Mouse (Mus musculus): Measurements from ENCODE around the gene Cript. TPM values are rescaled to one million over a fixed set of nuclear protein-coding genes. Genes with fewer than 3 reads are reported as not detected.

Gene Cript
- polyA plus RNA-seq (2012; rRNA removed) (14.3 and 20.8 TPM in 2 replicates), polyA plus RNA-seq (2014; fragmentation: Nextera tagmentation; extraction: Ambion mirVana) (70.4 and 76.5 TPM in 2 replicates)

DNA sequence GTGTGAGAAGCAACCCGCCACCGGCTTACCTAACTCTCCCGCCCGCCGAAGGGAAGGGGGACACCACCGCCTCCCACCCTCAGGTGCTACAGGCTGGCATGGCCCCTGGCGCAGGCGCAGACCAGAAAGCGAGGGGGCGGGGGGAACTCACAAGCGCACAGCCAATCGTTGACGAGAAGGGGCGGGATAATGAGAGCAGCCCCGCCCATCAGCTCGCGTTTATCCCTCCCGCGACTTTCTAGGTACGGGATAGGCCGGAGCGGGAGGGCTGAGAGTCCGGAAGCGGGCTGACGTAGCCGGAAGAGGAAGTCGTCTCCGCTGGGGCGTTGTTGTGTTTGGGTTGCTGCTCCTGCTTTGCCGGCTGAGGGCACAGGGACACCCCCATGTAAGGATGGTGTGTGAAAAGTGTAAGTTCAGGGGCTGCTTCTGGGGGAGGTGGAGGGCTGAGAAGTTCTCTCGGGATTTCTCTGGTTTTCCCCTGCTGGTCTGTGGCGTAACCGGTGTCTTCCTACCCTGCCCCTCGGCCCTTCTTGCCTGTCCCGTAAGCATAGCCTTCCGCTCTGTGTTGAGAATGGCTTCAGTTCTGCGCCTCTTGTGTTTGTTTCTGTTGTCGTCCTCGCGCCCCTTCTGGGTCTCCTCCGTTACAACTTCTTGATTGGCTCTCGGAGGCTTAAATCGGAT lies at the start of gene Cript, which contains the start of gene Pigf:
Gene Cript, plus strand, starts transcription at position 282 of the 681 bp plus-strand sequence.
Gene Pigf, minus strand, starts transcription at position 138 of the 681 bp plus-strand sequence.
- Histone ChIP-seq H3K9me3 (ENCODE audit: control insufficient read depth, low read length) (no peaks in the 10 kb centered on the region), H3K27me3 (ENCODE audit: control insufficient read depth, insufficient read depth, low read length) (no peaks in the 10 kb centered on the region), H3K27ac (peak within 1 kb of the TSS; percentile 41), H3K4me1 (replicated peaks; ENCODE audit: control insufficient read depth in 2 of 2, insufficient read depth in 2 of 2, low read length in 1 of 2) (peaks cover 6 to 15% of the 10 kb centered on the region in 2 experiments), H3K4me2 (ENCODE audit: low read depth) (peak within 1 kb of the TSS; percentile 82), H3K4me3 (ENCODE audit: insufficient read depth in 1 of 2, low read depth in 2 of 2, low read length in 2 of 2) (peak within 1 kb of the TSS; percentile 89 to 97), H3K36me3 (replicated peaks; ENCODE audit: control insufficient read depth, insufficient read depth, low read depth) (no peaks in the 10 kb centered on the region), H3K9ac (replicated peaks) (peak within 1 kb of the TSS; percentile 81)
- peak; percentile 99 for ATAC-seq (ENCODE audit: insufficient read depth)
- WGBS (ENCODE audit: insufficient replicate concordance): under 1% methylated on average over 43 of the region's 43 CpGs
- DNase-seq (ENCODE audit: low read depth in 3 of 3, low spot score in 3 of 3): peak; percentile 96 to 97 (median 96)
- TF ChIP-seq CTCF (IDR thresholded peaks at IDR 0.05; ENCODE audit: low read depth) (0 out of 2 replicates have a peak, but pooled peaks have one; percentile 9), EP300 (IDR thresholded peaks at IDR 0.05; ENCODE audit: low read depth) (no peak)

DNA sequence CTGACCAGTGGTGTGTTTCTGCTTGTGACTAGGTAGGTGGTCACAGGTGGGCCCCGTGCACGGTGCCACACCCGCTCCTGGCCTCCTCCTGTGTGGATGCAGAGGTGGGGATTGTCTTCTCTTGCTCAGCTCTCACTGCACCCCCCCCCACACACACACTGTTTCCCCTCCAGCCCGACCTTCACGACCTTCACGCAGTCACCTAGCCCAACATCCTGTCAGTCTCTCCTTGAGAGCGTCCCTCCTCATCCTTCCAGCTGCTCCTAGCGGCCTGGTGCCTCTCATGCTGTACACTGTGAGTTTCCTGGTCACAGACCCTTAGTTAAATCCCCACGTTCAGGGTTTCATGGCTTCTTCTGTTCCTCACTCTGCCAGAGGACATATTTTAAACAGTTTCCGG lies 49.0 kb upstream of the Cript start:
- Histone ChIP-seq H3K4me1 (replicated peaks; ENCODE audit: control insufficient read depth in 2 of 2, insufficient read depth in 2 of 2, low read length in 1 of 2) (peaks cover 0 to 6% of the 10 kb centered on the region in 2 experiments; a peak in 1 of 4 replicates), H3K27ac (no peak overlapping the region), H3K4me3 (ENCODE audit: insufficient read depth in 1 of 2, low read depth in 2 of 2, low read length in 2 of 2) (no peak overlapping the region), H3K9me3 (ENCODE audit: control insufficient read depth, low read length) (no peaks in the 10 kb centered on the region), H3K9ac (replicated peaks) (no peak overlapping the region), H3K4me2 (ENCODE audit: low read depth) (no peak overlapping the region), H3K27me3 (ENCODE audit: control insufficient read depth, insufficient read depth, low read length) (no peaks in the 10 kb centered on the region), H3K36me3 (replicated peaks; ENCODE audit: control insufficient read depth, insufficient read depth, low read depth) (no peaks in the 10 kb centered on the region)
- no peak for ATAC-seq (ENCODE audit: insufficient read depth)
- no peak for DNase-seq (ENCODE audit: low read depth in 3 of 3, low spot score in 3 of 3)
- 73% methylated on average over 10 of the region's 10 CpGs for WGBS (ENCODE audit: insufficient replicate concordance)
- no peak for TF ChIP-seq CTCF (IDR thresholded peaks at IDR 0.05; ENCODE audit: low read depth)
- no peak for TF ChIP-seq EP300 (IDR thresholded peaks at IDR 0.05; ENCODE audit: low read depth)

DNA sequence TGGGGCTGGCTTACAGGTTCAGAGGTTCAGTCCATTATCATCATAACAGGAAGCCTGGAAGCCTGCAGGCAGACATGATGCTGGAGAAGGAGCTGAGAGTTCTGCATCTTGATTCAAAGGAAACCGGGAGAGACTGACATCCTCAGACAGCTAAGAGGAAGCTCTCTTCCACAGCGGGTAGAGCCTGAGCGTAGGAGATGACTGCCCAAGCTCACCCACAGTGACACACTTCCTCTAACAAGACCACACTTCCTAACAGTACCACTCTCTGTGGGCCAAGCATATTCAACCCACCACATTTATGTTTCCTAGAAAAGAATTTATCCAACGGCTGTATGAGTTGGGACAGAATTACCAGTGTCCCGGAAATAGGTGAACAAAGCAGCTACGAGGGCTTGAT lies 46.9 kb upstream of the Cript start:
- Histone ChIP-seq H3K4me3 (ENCODE audit: insufficient read depth in 1 of 2, low read depth in 2 of 2, low read length in 2 of 2) (no peak overlapping the region), H3K4me1 (replicated peaks; ENCODE audit: control insufficient read depth in 2 of 2, insufficient read depth in 2 of 2, low read length in 1 of 2) (no peaks in the 10 kb centered on the region), H3K27me3 (ENCODE audit: control insufficient read depth, insufficient read depth, low read length) (no peaks in the 10 kb centered on the region), H3K9ac (replicated peaks) (no peak overlapping the region), H3K27ac (no peak overlapping the region), H3K4me2 (ENCODE audit: low read depth) (no peak overlapping the region), H3K36me3 (replicated peaks; ENCODE audit: control insufficient read depth, insufficient read depth, low read depth) (no peaks in the 10 kb centered on the region), H3K9me3 (ENCODE audit: control insufficient read depth, low read length) (no peaks in the 10 kb centered on the region)
- no peak for TF ChIP-seq CTCF (IDR thresholded peaks at IDR 0.05; ENCODE audit: low read depth)
- no peak for TF ChIP-seq EP300 (IDR thresholded peaks at IDR 0.05; ENCODE audit: low read depth)
- no peak for DNase-seq (ENCODE audit: low read depth in 3 of 3, low spot score in 3 of 3)
- ATAC-seq (ENCODE audit: insufficient read depth): no peak
- 38% methylated on average over 6 of the region's 6 CpGs for WGBS (ENCODE audit: insufficient replicate concordance)

DNA sequence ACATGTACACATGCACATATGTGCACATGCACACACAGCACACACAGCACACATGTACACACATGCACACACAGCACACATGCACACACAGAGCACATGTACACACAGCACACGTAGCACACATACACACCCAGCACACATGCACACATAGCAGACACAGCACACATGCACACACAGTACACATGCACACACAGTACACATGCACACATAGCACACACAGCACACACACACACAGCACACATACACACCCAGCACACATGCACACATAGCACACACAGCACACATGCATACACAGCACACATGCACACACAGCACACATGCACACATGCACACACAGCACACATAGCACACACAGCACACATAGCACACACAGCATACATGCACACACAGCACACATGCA lies 44.1 kb upstream of the Cript start:
- TF ChIP-seq CTCF (IDR thresholded peaks at IDR 0.05; ENCODE audit: low read depth) (no peak), EP300 (IDR thresholded peaks at IDR 0.05; ENCODE audit: low read depth) (no peak)
- ATAC-seq (ENCODE audit: insufficient read depth) (no peak), DNase-seq (ENCODE audit: low read depth in 3 of 3, low spot score in 3 of 3) (no peak)
- no peaks in the 10 kb centered on the region for H3K27me3 ChIP-seq (ENCODE audit: control insufficient read depth, insufficient read depth, low read length)
- 81% methylated on average over 1 of the region's 1 CpGs for WGBS (ENCODE audit: insufficient replicate concordance)
- no peak overlapping the region for H3K4me2 ChIP-seq (ENCODE audit: low read depth)
- H3K9me3 ChIP-seq (ENCODE audit: control insufficient read depth, low read length): no peaks in the 10 kb centered on the region
- H3K36me3 ChIP-seq (replicated peaks; ENCODE audit: control insufficient read depth, insufficient read depth, low read depth): no peaks in the 10 kb centered on the region
- no peak overlapping the region for H3K4me3 ChIP-seq (ENCODE audit: insufficient read depth in 1 of 2, low read depth in 2 of 2, low read length in 2 of 2)
- H3K9ac ChIP-seq (replicated peaks): no peak overlapping the region
- no peaks in the 10 kb centered on the region for H3K4me1 ChIP-seq (replicated peaks; ENCODE audit: control insufficient read depth in 2 of 2, insufficient read depth in 2 of 2, low read length in 1 of 2)
- H3K27ac ChIP-seq: no peak overlapping the region

DNA sequence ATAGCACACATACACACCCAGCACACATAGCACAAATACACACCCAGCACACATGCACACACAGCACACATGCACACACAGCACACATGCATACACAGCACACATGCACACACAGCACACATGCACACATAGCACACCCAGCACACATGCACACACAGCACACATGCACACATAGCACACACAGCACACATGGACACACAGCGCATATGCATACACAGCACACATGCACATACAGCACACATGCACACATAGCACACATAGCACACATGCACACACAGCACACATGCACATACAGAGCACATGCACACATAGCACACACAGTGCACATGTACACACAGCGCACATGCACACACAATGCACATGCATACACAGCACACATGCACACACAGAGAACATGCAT lies 43.6 kb upstream of the Cript start:
- Histone ChIP-seq H3K9ac (replicated peaks) (no peak overlapping the region), H3K27ac (no peak overlapping the region), H3K9me3 (ENCODE audit: control insufficient read depth, low read length) (no peaks in the 10 kb centered on the region), H3K4me1 (replicated peaks; ENCODE audit: control insufficient read depth in 2 of 2, insufficient read depth in 2 of 2, low read length in 1 of 2) (no peaks in the 10 kb centered on the region), H3K4me3 (ENCODE audit: insufficient read depth in 1 of 2, low read depth in 2 of 2, low read length in 2 of 2) (no peak overlapping the region), H3K27me3 (ENCODE audit: control insufficient read depth, insufficient read depth, low read length) (no peaks in the 10 kb centered on the region), H3K4me2 (ENCODE audit: low read depth) (no peak overlapping the region), H3K36me3 (replicated peaks; ENCODE audit: control insufficient read depth, insufficient read depth, low read depth) (no peaks in the 10 kb centered on the region)
- 82% methylated on average over 2 of the region's 2 CpGs for WGBS (ENCODE audit: insufficient replicate concordance)
- no peak for DNase-seq (ENCODE audit: low read depth in 3 of 3, low spot score in 3 of 3)
- no peak for ATAC-seq (ENCODE audit: insufficient read depth)
- TF ChIP-seq EP300 (IDR thresholded peaks at IDR 0.05; ENCODE audit: low read depth): no peak
- TF ChIP-seq CTCF (IDR thresholded peaks at IDR 0.05; ENCODE audit: low read depth): no peak; the same call in 1 of the 2 replicates

Measured in liver, embryonic 14.5 days (tissue).